Comparison of ENCODE assay signal across 31 mouse cellular contexts in genomic region chr4:134067833-134068544, GRCm38 (mm10). TPM values are rescaled to one million over a fixed set of nuclear protein-coding genes. Genes with fewer than 3 reads are reported as not detected.
DNase-seq lines count a peak whose midpoint lies in the region; ATAC-seq and TF ChIP-seq lines count a peak whose summit lies in the region.
"Had no signal": no experiment of that assay in that cellular context is flagged by ENCODE, and none has a peak within 500 bp of the region (broad histone marks: within the 10 kb centered on the region; RNA-seq: fewer than 3 reads in every experiment).

No protein-coding gene starts in this region.

- no peaks in the 10 kb centered on the region for H3K27me3 ChIP-seq in liver, postnatal 0 days (ENCODE audit: insufficient read depth, low read length)
- H3K27me3 ChIP-seq in liver, embryonic 12.5 days (replicated peaks), result peaks cover 49% of the 10 kb centered on the region
- no peaks in the 10 kb centered on the region for H3K27me3 ChIP-seq in intestine, embryonic 16.5 days (replicated peaks; ENCODE audit: control insufficient read depth, insufficient read depth, low read length)
- H3K27me3 ChIP-seq in stomach, postnatal 0 days (ENCODE audit: control insufficient read depth, insufficient read depth, low read length), result no peaks in the 10 kb centered on the region
- H3K27me3 ChIP-seq: Patski had no signal

- H3K4me1 ChIP-seq in liver, postnatal 0 days (ENCODE audit: insufficient read depth), result no peaks in the 10 kb centered on the region; the same call in 1 of the 2 replicates
- peaks cover 1% of the 10 kb centered on the region for H3K4me1 ChIP-seq in liver, embryonic 12.5 days
- H3K4me1 ChIP-seq in intestine, embryonic 16.5 days (ENCODE audit: control insufficient read depth, insufficient read depth, low read length), result peaks cover 14% of the 10 kb centered on the region
- H3K4me1 ChIP-seq in stomach, postnatal 0 days (replicated peaks; ENCODE audit: control insufficient read depth, insufficient read depth), result 0 out of 2 replicates have a peak, but pooled peaks cover 3% of the 10 kb centered on the region
- H3K4me1 ChIP-seq: hindbrain, embryonic 12.5 days; midbrain, embryonic 13.5 days had no signal

- no peak overlapping the region for H3K4me2 ChIP-seq in liver, postnatal 0 days (ENCODE audit: low read depth, low read length)
- no peak overlapping the region for H3K4me2 ChIP-seq in liver, embryonic 12.5 days
- H3K4me2 ChIP-seq in intestine, embryonic 16.5 days (ENCODE audit: low read depth, low read length), result peak overlapping the region; percentile 40
- H3K4me2 ChIP-seq in stomach, postnatal 0 days (replicated peaks; ENCODE audit: low read depth), result no peak overlapping the region
- H3K4me2 ChIP-seq: heart, embryonic 13.5 days; hindbrain, embryonic 12.5 days; midbrain, embryonic 13.5 days had no signal

- no peak for TF ChIP-seq CTCF in liver, postnatal 0 days (IDR thresholded peaks at IDR 0.05; ENCODE audit: low read depth)
- TF ChIP-seq CTCF in stomach, postnatal 0 days (IDR thresholded peaks at IDR 0.05; ENCODE audit: low read depth), result 0 out of 2 replicates have a peak, but pooled peaks have one; percentile 5

- no peak overlapping the region for H3K9ac ChIP-seq in liver, postnatal 0 days (replicated peaks)
- no peak overlapping the region for H3K9ac ChIP-seq in liver, embryonic 12.5 days
- 0 out of 2 replicates have a peak overlapping the region, but pooled peaks have one; percentile 38 for H3K9ac ChIP-seq in intestine, embryonic 16.5 days (ENCODE audit: low read depth, low read length)
- H3K9ac ChIP-seq in stomach, postnatal 0 days (ENCODE audit: low read length), result no peak overlapping the region
- H3K9ac ChIP-seq: forebrain, postnatal 0 days; heart, embryonic 13.5 days; hindbrain, embryonic 12.5 days; midbrain, embryonic 13.5 days had no signal

- ATAC-seq in liver, postnatal 0 days, result peak; percentile 50; the same call in 1 of the 2 replicates
- ATAC-seq in liver, embryonic 12.5 days, result no peak
- peak; percentile 21 for ATAC-seq in intestine, embryonic 16.5 days
- peak; percentile 74 for ATAC-seq in stomach, postnatal 0 days (ENCODE audit: low FRiP score, low TSS enrichment)
- ATAC-seq: activated CD4-positive, CD25-positive, alpha-beta regulatory T cell, adult 4 months; forebrain, postnatal 0 days; midbrain, embryonic 13.5 days; Patski had no signal

- WGBS in liver, postnatal 0 days (ENCODE audit: insufficient replicate concordance), result 79% methylated on average over 7 of the region's 7 CpGs
- WGBS in liver, embryonic 12.5 days (ENCODE audit: insufficient replicate concordance), result 61% methylated on average over 7 of the region's 7 CpGs
- WGBS in intestine, embryonic 16.5 days, result 77% methylated on average over 7 of the region's 7 CpGs
- 63% methylated on average over 7 of the region's 7 CpGs for WGBS in stomach, postnatal 0 days

- DNase-seq in liver, postnatal 0 days, result no peak
- DNase-seq in urinary bladder, postnatal 25 days (ENCODE audit: low spot score), result peak; percentile 29
- no peak for DNase-seq in urinary bladder, adult 2 months (ENCODE audit: low spot score)
- peak; percentile 69 for DNase-seq in stomach, postnatal 0 days (ENCODE audit: low spot score)
- DNase-seq in adrenal gland, adult 18-20 months (ENCODE audit: low spot score in 2 of 2), result no peak
- no peak for DNase-seq in gastrocnemius, postnatal 10 days
- DNase-seq: adrenal gland, postnatal 10 days; cerebellum, adult 8-10 months; cerebellum, postnatal 36 days; forebrain, postnatal 0 days; gastrocnemius, postnatal 25 days; heart, adult 18-20 months; heart, postnatal 14 days; lung, adult 2 months; thymus, postnatal 14 days had no signal

- H3K4me3 ChIP-seq in liver, postnatal 0 days (ENCODE audit: low read depth, low read length), result no peak overlapping the region
- H3K4me3 ChIP-seq in liver, embryonic 12.5 days, result no peak overlapping the region
- peak overlapping the region; percentile 32 for H3K4me3 ChIP-seq in intestine, embryonic 16.5 days (ENCODE audit: low read length)
- H3K4me3 ChIP-seq in stomach, postnatal 0 days (ENCODE audit: low read depth, low read length), result no peak overlapping the region
- H3K4me3 ChIP-seq: forebrain, embryonic 10.5 days; heart, embryonic 13.5 days; hindbrain, embryonic 12.5 days; midbrain, embryonic 13.5 days had no signal

- H3K9me3 ChIP-seq in liver, postnatal 0 days (ENCODE audit: low read length), result no peaks in the 10 kb centered on the region
- H3K9me3 ChIP-seq in liver, embryonic 12.5 days (replicated peaks), result no peaks in the 10 kb centered on the region
- H3K9me3 ChIP-seq in intestine, embryonic 16.5 days (ENCODE audit: control insufficient read depth, low read length), result no peaks in the 10 kb centered on the region
- H3K9me3 ChIP-seq in stomach, postnatal 0 days (ENCODE audit: control insufficient read depth, low read length), result no peaks in the 10 kb centered on the region
- H3K9me3 ChIP-seq: G1E; heart, embryonic 13.5 days; hindbrain, embryonic 12.5 days; midbrain, embryonic 13.5 days had no signal

- no peaks in the 10 kb centered on the region for H3K36me3 ChIP-seq in liver, postnatal 0 days (replicated peaks; ENCODE audit: insufficient read depth, low read length)
- H3K36me3 ChIP-seq in liver, embryonic 12.5 days, result no peaks in the 10 kb centered on the region
- H3K36me3 ChIP-seq in intestine, embryonic 16.5 days (ENCODE audit: control insufficient read depth, insufficient read depth, low read length), result peaks cover 4% of the 10 kb centered on the region
- no peaks in the 10 kb centered on the region for H3K36me3 ChIP-seq in stomach, postnatal 0 days (ENCODE audit: control insufficient read depth, insufficient read depth, low read length)
- H3K36me3 ChIP-seq: forebrain, embryonic 10.5 days; G1E; heart, embryonic 13.5 days; hindbrain, embryonic 12.5 days; midbrain, embryonic 13.5 days had no signal

- 0 out of 2 replicates have a peak overlapping the region, but pooled peaks have one; percentile 44 for H3K27ac ChIP-seq in liver, postnatal 0 days (ENCODE audit: low read depth)
- H3K27ac ChIP-seq in liver, embryonic 12.5 days, result no peak overlapping the region
- H3K27ac ChIP-seq in intestine, embryonic 16.5 days (ENCODE audit: low read length), result peak overlapping the region; percentile 83
- peak overlapping the region; percentile 88 for H3K27ac ChIP-seq in stomach, postnatal 0 days (replicated peaks)
- H3K27ac ChIP-seq: forebrain, embryonic 10.5 days; heart, embryonic 13.5 days; hindbrain, embryonic 12.5 days; kidney, postnatal 0 days; midbrain, embryonic 13.5 days had no signal

- no peak for TF ChIP-seq EP300 in liver, postnatal 0 days (IDR thresholded peaks at IDR 0.05; ENCODE audit: low read depth)
- no peak for TF ChIP-seq EP300 in stomach, postnatal 0 days (optimal IDR thresholded peaks at IDR 0.05)

RNA-seq across cellular contexts. Expression of gene Crybg2, which starts 7.4 kb away (rescaled TPM):
- 0.69 and 1.4 TPM in 2 replicates for polyA plus RNA-seq in liver, postnatal 0 days (2015; fragmentation: Nextera tagmentation; extraction: Ambion mirVana)
- polyA plus RNA-seq in liver, embryonic 12.5 days (2016; fragmentation: Nextera tagmentation; extraction: Ambion mirVana), result 0.71 and 0.82 TPM in 2 replicates
- 11.8 and 17.7 TPM in 2 replicates for polyA plus RNA-seq in urinary bladder, adult 2 months (2012; rRNA removed)
- 22.3 and 22.9 TPM in 2 replicates for polyA plus RNA-seq in intestine, embryonic 16.5 days (2015; fragmentation: Nextera tagmentation; extraction: Ambion mirVana)
- polyA plus RNA-seq in stomach, postnatal 0 days (2015; fragmentation: Nextera tagmentation; extraction: Ambion mirVana), result 15.6 and 21.6 TPM in 2 replicates
- under 1 TPM in 1 of 2 experiments, not detected in 1; 0.13 TPM for total RNA-seq in adrenal gland, adult 18-20 months (2021)
- total RNA-seq in gastrocnemius, postnatal 10 days (2021), result not detected
- total RNA-seq: gastrocnemius, postnatal 25 days had no signal
- polyA plus RNA-seq: heart, embryonic 13.5 days had no signal

RNA-seq across cellular contexts. Expression of gene Zfp683, which starts 14.4 kb away (rescaled TPM):
- polyA plus RNA-seq in liver, postnatal 0 days (2015; fragmentation: Nextera tagmentation; extraction: Ambion mirVana), result not detected in 2 replicates
- not detected in 2 replicates for polyA plus RNA-seq in liver, embryonic 12.5 days (2016; fragmentation: Nextera tagmentation; extraction: Ambion mirVana)
- polyA plus RNA-seq in urinary bladder, adult 2 months (2012; rRNA removed), result 0.37 and 0.44 TPM in 2 replicates
- not detected in 2 replicates for polyA plus RNA-seq in intestine, embryonic 16.5 days (2015; fragmentation: Nextera tagmentation; extraction: Ambion mirVana)
- polyA plus RNA-seq in stomach, postnatal 0 days (2015; fragmentation: Nextera tagmentation; extraction: Ambion mirVana), result not detected in 2 replicates
- under 1 TPM in 1 of 2 experiments, not detected in 1; 0.32 TPM for total RNA-seq in adrenal gland, adult 18-20 months (2021)
- total RNA-seq in gastrocnemius, postnatal 10 days (2021), result not detected
- total RNA-seq: forebrain, postnatal 0 days; G1E; gastrocnemius, postnatal 25 days; heart, adult 18-20 months; heart, postnatal 14 days; layer of hippocampus, postnatal 10 days; left cerebral cortex, postnatal 10 days; liver, adult 2 months; monocyte, adult 5-6 weeks had no signal
- polyA plus RNA-seq: forebrain, embryonic 10.5 days; forebrain, postnatal 0 days; G1E; heart, embryonic 13.5 days; hindbrain, embryonic 12.5 days; kidney, postnatal 0 days; limb, embryonic 11.5 days; midbrain, embryonic 13.5 days; Patski had no signal

RNA-seq across cellular contexts. Expression of gene Cd52, which starts 26.9 kb away (rescaled TPM):
- 114 and 125 TPM in 2 replicates for polyA plus RNA-seq in liver, postnatal 0 days (2015; fragmentation: Nextera tagmentation; extraction: Ambion mirVana)
- 18.5 and 21.5 TPM in 2 replicates for polyA plus RNA-seq in liver, embryonic 12.5 days (2016; fragmentation: Nextera tagmentation; extraction: Ambion mirVana)
- 31.3 and 32.6 TPM in 2 replicates for polyA plus RNA-seq in urinary bladder, adult 2 months (2012; rRNA removed)
- 27.8 and 28.4 TPM in 2 replicates for polyA plus RNA-seq in intestine, embryonic 16.5 days (2015; fragmentation: Nextera tagmentation; extraction: Ambion mirVana)
- polyA plus RNA-seq in stomach, postnatal 0 days (2015; fragmentation: Nextera tagmentation; extraction: Ambion mirVana), result 18.0 and 20.3 TPM in 2 replicates
- total RNA-seq in adrenal gland, adult 18-20 months (2021), result 10 to 100 TPM; 14.0 to 19.9 TPM
- total RNA-seq in gastrocnemius, postnatal 10 days (2021), result 1 to 10 TPM in 1 of 2 experiments, under 1 TPM in 1; 0.70 to 2.1 TPM
- polyA plus RNA-seq: Patski had no signal

RNA-seq across cellular contexts. Expression of gene Ubxn11, which starts 34.4 kb away (rescaled TPM):
- polyA plus RNA-seq in liver, postnatal 0 days (2015; fragmentation: Nextera tagmentation; extraction: Ambion mirVana), result 0.88 and 0.99 TPM in 2 replicates
- polyA plus RNA-seq in liver, embryonic 12.5 days (2016; fragmentation: Nextera tagmentation; extraction: Ambion mirVana), result 3.4 and 3.7 TPM in 2 replicates
- 4.1 and 4.2 TPM in 2 replicates for polyA plus RNA-seq in urinary bladder, adult 2 months (2012; rRNA removed)
- polyA plus RNA-seq in intestine, embryonic 16.5 days (2015; fragmentation: Nextera tagmentation; extraction: Ambion mirVana), result 4.3 and 5.6 TPM in 2 replicates
- 1.3 TPM in 2 replicates for polyA plus RNA-seq in stomach, postnatal 0 days (2015; fragmentation: Nextera tagmentation; extraction: Ambion mirVana)
- total RNA-seq in adrenal gland, adult 18-20 months (2021), result 10 to 100 TPM in 1 of 2 experiments, 1 to 10 TPM in 1; 8.7 to 12.6 TPM
- 1 to 10 TPM in 1 of 2 experiments, under 1 TPM in 1; 0.73 to 1.7 TPM for total RNA-seq in gastrocnemius, postnatal 10 days (2021)

RNA-seq across cellular contexts. Expression of gene Lin28a, which starts 49.3 kb away (rescaled TPM):
- 0.87 and 1.1 TPM in 2 replicates for polyA plus RNA-seq in liver, postnatal 0 days (2015; fragmentation: Nextera tagmentation; extraction: Ambion mirVana)
- polyA plus RNA-seq in liver, embryonic 12.5 days (2016; fragmentation: Nextera tagmentation; extraction: Ambion mirVana), result 4.2 and 5.8 TPM in 2 replicates
- not detected in 2 replicates for polyA plus RNA-seq in urinary bladder, adult 2 months (2012; rRNA removed)
- polyA plus RNA-seq in intestine, embryonic 16.5 days (2015; fragmentation: Nextera tagmentation; extraction: Ambion mirVana), result 0.10 TPM in 2 replicates
- not detected in 2 replicates for polyA plus RNA-seq in stomach, postnatal 0 days (2015; fragmentation: Nextera tagmentation; extraction: Ambion mirVana)
- not detected for total RNA-seq in adrenal gland, adult 18-20 months (2021)
- total RNA-seq in gastrocnemius, postnatal 10 days (2021), result 1 to 10 TPM; 1.7 to 2.8 TPM
- total RNA-seq: heart, adult 18-20 months; heart, postnatal 14 days; layer of hippocampus, postnatal 10 days; left cerebral cortex, postnatal 10 days; liver, adult 2 months had no signal
- polyA plus RNA-seq: activated CD4-positive, CD25-positive, alpha-beta regulatory T cell, adult 4 months; forebrain, postnatal 0 days; G1E; kidney, adult 2 months; kidney, postnatal 0 days; liver, adult 2 months; Patski had no signal

Comparison
In these comparisons a context has a peak if more than half of its experiments do, and no peak if none do; other contexts are left out.
1. DNase-seq: peak in urinary bladder, postnatal 25 days (single experiment) and stomach, postnatal 0 days (single experiment); none in liver, postnatal 0 days (single experiment), urinary bladder, adult 2 months (single experiment), adrenal gland, adult 18-20 months (0 of 2) and gastrocnemius, postnatal 10 days (single experiment).